Mouse (Mus musculus): ENCODE results near the gene Atrnl1.
"Not testable (repeated sequence)": the region's sequence is repeated elsewhere in the genome, so short reads cannot be mapped to it uniquely, and the experiment has no call there.

Gene Atrnl1

DNA sequence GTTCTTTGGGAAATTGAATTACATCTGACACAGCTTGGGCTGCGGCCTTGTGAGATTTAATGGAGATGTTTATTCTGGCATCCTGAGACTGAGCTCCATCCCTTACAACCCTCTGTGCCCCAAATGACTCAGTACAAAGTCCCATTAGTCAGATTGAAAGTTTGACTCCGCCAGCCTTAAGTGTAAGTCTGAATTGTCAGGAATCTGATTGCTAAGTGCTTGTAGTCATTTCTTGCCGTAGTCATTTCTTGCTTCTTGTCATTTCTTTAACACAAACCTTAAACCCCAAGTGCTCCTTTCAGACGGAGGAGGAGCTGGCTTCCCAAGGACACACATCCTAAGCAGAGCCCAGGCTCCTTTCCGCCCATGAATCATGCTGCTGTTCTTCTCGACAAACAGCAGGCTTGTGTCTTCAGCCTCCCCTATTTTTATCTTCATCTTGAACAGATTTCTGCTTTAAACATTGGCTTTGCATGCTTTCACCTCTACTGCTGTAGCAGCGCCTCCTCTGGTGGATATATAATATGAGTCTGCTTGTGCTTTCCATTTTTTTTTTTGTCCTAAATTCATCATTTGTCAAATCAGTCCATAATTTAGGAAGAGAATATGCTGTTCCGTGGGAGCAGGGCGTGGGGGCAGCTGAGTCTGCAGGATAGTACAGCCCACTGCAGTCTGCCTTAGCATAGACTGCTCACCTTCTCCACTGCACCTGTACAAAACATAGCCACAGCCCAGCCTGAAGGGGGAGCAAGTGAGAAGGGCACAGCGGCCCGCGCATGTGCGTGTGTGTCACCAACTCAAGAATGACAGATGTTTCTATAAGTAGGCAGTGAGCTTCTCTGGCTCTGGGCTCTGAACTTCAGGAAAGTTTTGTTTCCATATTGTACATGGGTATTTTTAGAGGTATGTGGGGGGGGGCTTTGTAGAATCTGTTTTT, 214.7 kb downstream of the Atrnl1 start:
- DNase-seq, result no peak

GRCm38 (mm10) chr19:57833083-57833482, 222.2 kb downstream of the Atrnl1 start:
- no peak for DNase-seq

DNA sequence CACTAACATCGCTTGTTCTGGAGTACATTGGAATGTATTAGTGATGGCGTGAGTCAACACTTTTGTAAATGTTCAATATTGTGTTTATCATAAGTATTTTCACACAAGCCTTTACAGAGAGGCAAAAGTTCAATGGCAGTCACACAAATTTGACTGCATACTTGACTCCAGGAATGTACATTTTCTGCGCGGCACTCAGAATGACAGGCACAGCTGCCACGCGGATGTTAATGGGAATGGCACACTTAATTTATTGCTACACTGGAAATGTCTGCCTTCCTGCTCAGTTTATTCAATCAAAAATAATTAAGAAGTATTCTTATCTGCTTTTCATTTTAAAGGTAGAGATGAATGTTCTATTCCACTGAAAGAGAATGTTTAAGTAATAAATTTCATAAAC, 227.0 kb downstream of the Atrnl1 start:
- no peak for DNase-seq

GRCm38 (mm10) chr19:57838546-57838945, 227.7 kb downstream of the Atrnl1 start:
- no peak for DNase-seq

GRCm38 (mm10) chr19:57849915-57850314, 239.1 kb downstream of the Atrnl1 start:
- no peak for DNase-seq

- no peak for DNase-seq
These were observed 257.5 kb downstream of the Atrnl1 start for GRCm38 (mm10) chr19:57868350-57868749.

DNA sequence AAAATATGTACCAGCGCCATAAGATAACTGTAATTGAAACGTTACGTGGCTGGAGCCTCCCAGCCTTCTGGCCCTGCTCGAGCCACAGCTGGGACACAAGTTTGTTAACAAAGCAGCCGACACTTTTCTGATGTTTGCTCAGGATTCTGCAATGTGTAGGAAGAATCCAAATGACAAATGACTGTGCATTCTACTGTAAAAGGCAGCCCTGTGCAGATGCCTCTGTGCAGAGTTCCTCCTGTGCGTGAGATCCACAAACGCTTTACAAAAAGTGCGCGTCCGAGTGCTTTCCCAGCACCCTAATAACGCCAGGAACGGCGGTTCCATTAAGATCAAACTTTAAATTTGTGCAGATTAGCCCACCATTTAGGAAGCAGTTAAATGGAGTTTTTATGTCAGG, 260.0 kb downstream of the Atrnl1 start:
- no peak for DNase-seq

GRCm38 (mm10) chr19:57876057-57876456, 265.2 kb downstream of the Atrnl1 start:
- peak in 1 of 2 experiments; percentile 14 for DNase-seq

DNA sequence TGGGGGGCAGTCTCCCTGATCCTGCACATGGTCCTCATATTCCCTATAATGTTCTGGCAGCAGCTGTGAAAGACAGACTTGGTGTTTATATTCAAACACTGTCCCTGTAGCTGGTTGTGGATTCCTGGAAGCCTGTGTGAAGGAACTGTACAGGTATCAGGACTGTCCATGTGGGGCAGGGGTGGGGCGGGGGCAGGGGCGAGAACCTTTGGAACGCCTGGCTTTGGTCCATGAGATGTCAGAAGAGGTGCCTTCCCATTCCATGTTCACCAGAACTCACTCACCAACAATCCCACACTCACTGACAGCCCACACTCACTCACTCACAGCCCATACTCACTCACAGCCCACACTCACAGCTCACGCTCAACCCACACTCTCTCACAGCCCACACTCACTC, 266.5 kb downstream of the Atrnl1 start:
- DNase-seq, result no peak

DNA sequence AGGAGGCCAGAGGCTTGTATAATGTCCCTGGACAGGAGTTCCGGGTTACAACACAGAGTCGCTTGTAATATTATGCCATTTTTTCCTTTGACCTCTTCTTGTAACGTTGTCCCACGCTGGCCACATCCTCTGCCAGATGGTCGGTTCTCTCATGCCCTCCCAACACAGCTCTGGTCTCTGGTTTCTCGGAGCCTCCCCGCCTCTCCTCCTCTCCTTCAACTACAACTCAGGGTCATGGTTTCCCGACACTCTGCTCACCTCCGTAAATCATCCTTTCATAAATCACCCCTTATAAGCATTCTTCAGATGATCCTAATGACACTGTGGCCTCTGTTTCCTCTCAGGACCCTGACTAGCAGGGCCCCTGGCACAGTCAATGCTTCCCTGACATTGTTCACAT, 267.7 kb downstream of the Atrnl1 start:
- DNase-seq, result no peak

DNA sequence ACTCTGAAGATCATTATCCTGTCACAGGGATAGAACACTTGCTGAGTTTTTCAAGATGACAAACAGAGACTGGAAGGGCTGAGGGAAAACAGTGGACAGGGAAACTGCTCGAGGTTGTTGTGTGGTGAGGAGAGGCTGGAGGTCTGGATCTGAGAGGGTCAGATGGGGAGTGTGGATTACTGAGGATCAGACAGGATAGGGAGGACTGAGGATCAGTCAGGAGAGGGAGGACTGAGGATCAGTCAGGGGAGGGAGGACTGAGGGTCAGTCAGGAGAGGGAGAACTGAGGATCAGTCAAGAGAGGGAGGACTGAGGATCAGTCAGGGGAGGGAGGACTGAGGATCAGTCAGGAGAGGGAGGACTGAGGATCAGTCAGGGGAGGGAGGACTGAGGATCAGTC, 269.0 kb downstream of the Atrnl1 start:
- DNase-seq, result not testable (repeated sequence)

DNA sequence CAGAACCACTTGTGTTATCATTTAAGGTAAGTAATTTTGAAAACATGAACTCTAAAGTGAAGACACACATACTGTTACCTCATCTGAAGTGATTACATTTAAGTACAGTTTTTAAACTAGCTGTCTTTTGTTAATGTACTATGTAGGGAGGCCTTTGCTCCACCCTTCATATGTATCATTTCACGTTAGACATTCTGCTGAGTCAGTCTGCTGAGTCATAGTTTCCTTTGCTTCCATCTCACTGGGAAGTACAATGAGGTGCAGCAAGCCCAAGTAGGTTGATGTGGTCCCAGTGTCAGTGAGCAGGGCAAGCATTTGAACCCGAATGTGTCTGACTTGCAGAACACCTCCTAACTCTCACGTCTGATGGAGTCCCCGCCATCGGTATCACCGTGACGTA, 271.1 kb downstream of the Atrnl1 start:
- no peak for DNase-seq

GRCm38 (mm10) chr19:57888871-57889270, 278.0 kb downstream of the Atrnl1 start:
- no peak for DNase-seq

DNA sequence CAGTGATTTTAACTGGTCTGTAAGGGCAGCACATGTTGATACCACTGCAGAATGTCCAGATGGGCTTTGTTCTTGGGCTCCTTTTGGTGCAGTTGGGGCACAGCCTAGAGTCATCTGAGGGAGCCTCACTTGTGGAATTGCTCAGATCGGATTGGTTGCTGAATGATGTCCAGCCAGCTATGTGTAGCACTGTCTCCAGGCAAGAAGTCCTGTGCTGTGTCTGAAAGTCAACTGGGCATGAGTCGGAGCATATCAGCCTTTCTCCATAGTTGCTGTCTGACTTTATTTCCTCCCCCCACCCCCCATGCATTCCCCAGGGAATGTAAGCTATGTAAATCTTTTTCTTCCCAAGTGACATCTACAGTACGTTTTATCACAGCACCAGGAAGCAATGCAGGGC, 278.9 kb downstream of the Atrnl1 start:
- no peak for DNase-seq

DNA sequence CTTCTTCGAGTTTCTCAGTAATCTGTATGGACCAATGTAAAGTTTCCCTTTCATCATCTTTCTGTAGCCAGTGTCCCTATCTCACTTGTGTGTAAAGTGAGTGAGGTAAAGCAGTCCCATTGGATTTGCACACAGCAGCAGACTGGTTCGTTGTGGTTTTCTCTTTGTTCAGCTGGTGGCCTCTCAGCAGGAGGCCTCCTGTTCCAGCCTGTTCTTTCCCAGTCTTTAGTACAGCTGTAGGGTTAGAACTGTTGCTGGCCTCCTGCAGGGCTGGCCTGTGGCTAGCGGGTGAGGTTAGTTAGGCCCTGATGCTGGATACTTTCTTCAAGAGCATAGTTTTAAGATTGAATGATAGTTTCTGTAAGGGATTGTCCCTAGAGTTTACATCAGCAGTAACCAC, 280.1 kb downstream of the Atrnl1 start:
- DNase-seq, result no peak

GRCm38 (mm10) chr19:57894191-57894590, 283.4 kb downstream of the Atrnl1 start:
- DNase-seq, result no peak

DNA sequence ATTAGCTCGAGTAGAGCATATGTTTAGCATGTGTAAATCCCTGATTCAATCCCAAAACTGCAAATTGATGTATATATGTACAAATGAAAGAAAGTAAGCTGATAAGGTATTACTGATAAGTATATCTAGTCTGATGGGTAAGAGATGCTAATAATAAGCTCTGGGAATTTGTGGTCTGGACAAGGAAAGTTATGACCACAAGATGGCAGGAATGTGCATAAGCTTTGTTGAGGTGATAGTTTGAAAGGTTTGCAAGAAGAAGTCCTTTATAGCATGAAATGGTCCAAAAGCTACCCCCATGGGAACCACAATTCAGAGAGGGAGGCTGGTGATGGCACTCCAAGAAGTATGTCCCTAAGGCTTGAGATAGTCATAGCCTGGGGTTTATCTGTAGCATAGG, 289.2 kb downstream of the Atrnl1 start:
- peak; percentile 29 to 47 for DNase-seq

- DNase-seq, result no peak
These were observed 298.6 kb downstream of the Atrnl1 start for GRCm38 (mm10) chr19:57909466-57909865.

DNA sequence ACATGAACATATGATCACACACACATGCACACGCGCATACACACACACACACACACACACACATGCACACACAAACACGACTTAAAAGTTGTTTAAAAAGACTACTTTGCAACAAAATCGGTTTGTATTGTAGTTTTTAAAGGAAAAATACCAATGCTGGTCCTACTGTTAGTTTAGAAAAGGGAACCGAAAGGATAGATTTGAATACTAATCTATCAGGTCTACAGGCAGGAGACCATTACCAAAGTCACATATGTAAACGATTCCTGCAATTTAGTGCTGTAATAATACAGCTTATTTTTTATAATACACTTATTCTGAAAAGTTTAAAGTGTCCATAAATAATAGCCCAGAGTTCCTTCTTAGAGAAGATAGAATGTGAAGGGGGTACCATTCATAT, 299.8 kb downstream of the Atrnl1 start:
- DNase-seq, result no peak

DNA sequence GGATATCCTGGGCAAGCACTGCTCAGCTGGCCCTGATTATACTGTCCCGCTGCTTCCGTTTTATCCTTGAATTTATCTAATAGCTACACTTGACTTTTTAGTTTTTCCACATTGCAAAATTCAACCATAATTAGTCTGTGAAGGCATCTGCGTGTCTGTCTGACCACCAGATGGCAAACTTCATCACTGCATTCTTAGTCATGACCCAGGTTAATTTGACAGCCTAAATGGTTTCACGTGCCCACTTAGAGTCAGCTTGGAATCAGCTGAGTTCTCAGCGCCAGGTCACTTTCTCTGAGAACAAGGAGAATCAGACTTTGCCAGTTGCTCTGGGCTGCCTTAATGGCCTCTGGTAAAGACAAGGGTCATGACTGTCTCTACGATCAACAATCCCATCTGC, 305.5 kb downstream of the Atrnl1 start:
- DNase-seq, result peak; percentile 21 to 40

- DNase-seq, result no peak
These were observed 312.2 kb downstream of the Atrnl1 start for GRCm38 (mm10) chr19:57922991-57923390.

GRCm38 (mm10) chr19:57924856-57925255, 314.0 kb downstream of the Atrnl1 start:
- DNase-seq, result no peak

- no peak for DNase-seq
These were observed 314.8 kb downstream of the Atrnl1 start for GRCm38 (mm10) chr19:57925681-57926080.

- no peak for DNase-seq
These were observed 315.5 kb downstream of the Atrnl1 start for GRCm38 (mm10) chr19:57926164-57926860.

Measured in cerebellum, postnatal 14 days (tissue).